Mouse (Mus musculus): ENCODE measurements around the gene Il16.
"Not testable (repeated sequence)": the region's sequence is repeated elsewhere in the genome, so short reads cannot be mapped to it uniquely, and the experiment has no call there.

Il16 gene

GRCm38 (mm10) chr7:83736341-83737115, 9.0 kb downstream of the Il16 start:
- no peak for DNase-seq (ENCODE audit: low read depth, low spot score)

GRCm38 (mm10) chr7:83735108-83735781, 10.3 kb downstream of the Il16 start:
- DNase-seq (ENCODE audit: low read depth, low spot score): no peak

GRCm38 (mm10) chr7:83734671-83735082, 10.8 kb downstream of the Il16 start:
- DNase-seq (ENCODE audit: low read depth, low spot score): no peak

GRCm38 (mm10) chr7:83734246-83734645, 11.3 kb downstream of the Il16 start:
- no peak for DNase-seq (ENCODE audit: low read depth, low spot score)

GRCm38 (mm10) chr7:83732781-83733180, 12.7 kb downstream of the Il16 start:
- no peak for DNase-seq (ENCODE audit: low read depth, low spot score)

GRCm38 (mm10) chr7:83731961-83732666, 13.4 kb downstream of the Il16 start:
- DNase-seq (ENCODE audit: low read depth, low spot score): no peak

- DNase-seq (ENCODE audit: low read depth, low spot score): peak; percentile 63
Observed at GRCm38 (mm10) chr7:83731297-83731696, 14.2 kb downstream of the Il16 start.

- DNase-seq (ENCODE audit: low read depth, low spot score): no peak
Observed at GRCm38 (mm10) chr7:83726936-83727632, 18.4 kb downstream of the Il16 start.

- DNase-seq (ENCODE audit: low read depth, low spot score): peak; percentile 24
Observed at GRCm38 (mm10) chr7:83725801-83726200, 19.7 kb downstream of the Il16 start.

GRCm38 (mm10) chr7:83724541-83724940, 21.0 kb downstream of the Il16 start:
- DNase-seq (ENCODE audit: low read depth, low spot score): no peak

- no peak for DNase-seq (ENCODE audit: low read depth, low spot score)
Observed at GRCm38 (mm10) chr7:83723954-83724353, 21.6 kb downstream of the Il16 start.

GRCm38 (mm10) chr7:83723221-83723620, 22.3 kb downstream of the Il16 start:
- DNase-seq (ENCODE audit: low read depth, low spot score): no peak

GRCm38 (mm10) chr7:83722485-83722884, 23.0 kb downstream of the Il16 start:
- DNase-seq (ENCODE audit: low read depth, low spot score): no peak

- DNase-seq (ENCODE audit: low read depth, low spot score): no peak
Observed at GRCm38 (mm10) chr7:83720231-83720630, 25.3 kb downstream of the Il16 start.

- DNase-seq (ENCODE audit: low read depth, low spot score): peak; percentile 83
Observed at GRCm38 (mm10) chr7:83717021-83717725, 28.4 kb downstream of the Il16 start.

- no peak for DNase-seq (ENCODE audit: low read depth, low spot score)
Observed at GRCm38 (mm10) chr7:83713639-83714038, 31.9 kb downstream of the Il16 start.

GRCm38 (mm10) chr7:83711676-83712259, 33.8 kb downstream of the Il16 start:
- not testable (repeated sequence) for DNase-seq (ENCODE audit: low read depth, low spot score)

- DNase-seq (ENCODE audit: low read depth, low spot score): no peak
Observed at GRCm38 (mm10) chr7:83703046-83703775, 42.3 kb downstream of the Il16 start.

- DNase-seq (ENCODE audit: low read depth, low spot score): no peak
Observed at GRCm38 (mm10) chr7:83699066-83699745, 46.3 kb downstream of the Il16 start.
